Mouse (Mus musculus) intestine, embryonic 15.5 days (tissue): ENCODE measurements at regions not wholly inside any gene's neighbourhood (a gene's known extent, or its start where the extent isn't known, plus 50 kb on each side); places are given as distances from the start of the nearest gene placed in this dataset.

Experiments
- ATAC-seq: fragments of 200-750 bp; cut with Nextera tagmentation; 2 replicates; pipeline ENCODE4 v1.8.0; 2017; ENCODE audit warnings: moderate TSS enrichment, moderate library complexity
- H3K27ac ChIP-seq: fragments of 300-500 bp; sonication (generic); 2 replicates; pipeline ENCODE4 v1.5.1; 2015; ENCODE audit warnings: mild to moderate bottlenecking, inconsistent platforms
- H3K27me3 ChIP-seq: fragments of 300-500 bp; sonication (generic); replicated peaks from 2 replicates; pipeline ENCODE4 v1.6.1; 2015; ENCODE audit warnings: inconsistent platforms
- H3K36me3 ChIP-seq: fragments of 300-500 bp; sonication (generic); 2 replicates; pipeline ENCODE4 v1.6.1; 2015; ENCODE audit warnings: inconsistent platforms
- H3K4me1 ChIP-seq: fragments of 300-500 bp; sonication (generic); replicated peaks from 2 replicates; pipeline ENCODE4 v1.6.1; 2015; ENCODE audit warnings: inconsistent platforms
- H3K4me2 ChIP-seq: fragments of 300-500 bp; sonication (generic); replicated peaks from 2 replicates; pipeline ENCODE4 v1.6.1; 2015; ENCODE audit warnings: mild to moderate bottlenecking, inconsistent platforms
- H3K4me3 ChIP-seq: fragments of 300-500 bp; sonication (generic); replicated peaks from 2 replicates; pipeline ENCODE4 v1.5.1; 2015; ENCODE audit warnings: inconsistent platforms
- H3K9ac ChIP-seq: fragments of 300-500 bp; sonication (generic); 2 replicates; pipeline ENCODE4 v1.6.1; 2015; ENCODE audit warnings: inconsistent platforms
- H3K9me3 ChIP-seq: fragments of 300-500 bp; sonication (generic); 2 replicates; pipeline ENCODE4 v1.6.1; 2016; ENCODE audit warnings: inconsistent platforms
- WGBS: fragments of 180-500 bp; shearing (Covaris S2); methylation state at CpG from one replicate; pipeline ENCODE4 v1.1.7; 2015; 5-methylcytosine and 5-hydroxymethylcytosine counted together

DNA sequence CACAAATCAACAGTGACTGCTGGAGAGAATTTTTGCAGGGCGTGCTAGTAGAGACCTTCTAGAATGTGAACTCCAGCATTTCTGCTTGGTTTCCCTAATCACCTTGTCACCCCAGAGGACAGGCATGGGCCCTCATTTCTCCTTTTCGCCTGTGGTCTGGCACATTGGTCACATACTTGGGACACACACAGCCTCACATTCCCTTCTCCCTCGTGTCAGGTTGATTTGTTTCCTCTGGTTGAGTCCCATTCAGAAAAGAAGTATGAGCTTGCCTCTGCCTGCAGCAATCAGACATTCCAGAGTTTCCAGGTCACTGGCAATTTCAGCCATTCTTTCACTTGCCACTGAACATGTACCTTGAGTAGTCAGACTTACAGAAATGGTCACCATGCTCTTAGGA, 323.8 kb upstream of the 4931429L15Rik start:
- Histone ChIP-seq H3K4me3 (no peak overlapping the region), H3K4me2 (no peak overlapping the region), H3K27me3 (no peaks in the 10 kb centered on the region), H3K4me1 (no peaks in the 10 kb centered on the region), H3K36me3 (no peaks in the 10 kb centered on the region), H3K9ac (no peak overlapping the region), H3K27ac (no peak overlapping the region), H3K9me3 (no peaks in the 10 kb centered on the region)
- ATAC-seq: no peak
- WGBS: 66% methylated on average over 3 of the region's 3 CpGs

DNA sequence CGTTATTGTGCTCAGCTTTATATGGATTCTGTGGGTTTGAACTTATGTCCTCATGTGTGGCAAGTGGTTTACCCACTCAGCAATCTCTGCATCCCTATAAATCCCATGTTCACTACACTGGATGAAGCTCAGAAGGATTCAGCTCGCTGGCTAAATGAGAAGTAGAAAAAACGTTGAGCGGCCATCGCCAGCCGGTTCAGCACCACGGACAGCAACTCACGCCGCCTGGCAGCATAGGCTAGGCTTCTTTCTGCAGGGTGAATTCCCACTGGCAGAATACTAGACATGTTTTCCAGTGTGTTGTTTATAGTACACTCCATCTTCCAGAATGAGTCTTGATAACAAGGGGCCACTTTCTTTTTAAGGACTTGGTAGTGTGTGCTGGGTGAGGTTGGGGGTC, 322.9 kb upstream of the 4931429L15Rik start:
- Histone ChIP-seq H3K4me3 (no peak overlapping the region), H3K9ac (no peak overlapping the region), H3K4me1 (no peaks in the 10 kb centered on the region), H3K4me2 (no peak overlapping the region), H3K27me3 (no peaks in the 10 kb centered on the region), H3K36me3 (no peaks in the 10 kb centered on the region), H3K9me3 (no peaks in the 10 kb centered on the region), H3K27ac (no peak overlapping the region)
- WGBS: 3% methylated on average over 9 of the region's 9 CpGs
- ATAC-seq: no peak

DNA sequence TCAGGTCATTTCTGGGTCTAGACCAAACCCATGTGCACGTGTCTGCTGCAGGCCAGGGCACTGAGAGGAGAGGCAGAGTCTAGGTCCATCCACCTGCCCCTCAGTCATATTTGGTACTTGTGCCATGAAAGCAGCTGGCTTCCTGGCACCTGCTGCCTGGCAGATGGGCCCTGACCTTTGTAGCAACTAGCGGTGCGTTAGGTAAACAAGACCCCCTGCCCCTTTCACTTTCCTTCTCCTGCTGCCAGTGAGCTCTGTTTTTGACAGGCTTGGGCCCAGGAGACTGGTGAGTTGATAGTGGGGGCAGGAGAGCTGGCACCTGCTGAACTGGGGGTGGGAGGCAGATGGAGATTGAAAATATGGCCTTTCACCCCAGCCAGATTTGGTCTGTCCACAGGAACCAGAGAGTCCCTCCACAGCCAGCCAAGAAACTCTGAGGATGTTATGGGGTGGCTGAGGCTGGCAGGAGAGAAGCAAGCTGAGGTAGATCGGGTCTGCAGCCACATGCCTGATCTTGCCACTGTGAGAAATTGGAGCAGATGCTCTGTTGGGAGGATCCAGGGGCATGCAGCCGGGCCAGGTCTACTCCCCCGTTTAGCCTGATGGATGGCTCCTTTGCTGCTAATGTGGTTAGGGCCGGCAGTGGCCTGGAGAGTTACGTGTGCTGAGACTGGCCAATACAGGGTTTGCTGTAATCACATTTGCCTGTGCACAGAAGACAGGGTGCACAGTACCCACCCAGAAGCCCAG, 316.6 kb upstream of the 4931429L15Rik start:
- 0 out of 2 replicates have a peak, but pooled peaks have one; percentile 25 for ATAC-seq
- Histone ChIP-seq H3K4me3 (no peak overlapping the region), H3K27me3 (no peaks in the 10 kb centered on the region), H3K4me2 (no peak overlapping the region), H3K9ac (no peak overlapping the region), H3K36me3 (no peaks in the 10 kb centered on the region), H3K27ac (no peak overlapping the region), H3K9me3 (no peaks in the 10 kb centered on the region), H3K4me1 (no peaks in the 10 kb centered on the region)
- WGBS: 52% methylated on average over 8 of the region's 8 CpGs

DNA sequence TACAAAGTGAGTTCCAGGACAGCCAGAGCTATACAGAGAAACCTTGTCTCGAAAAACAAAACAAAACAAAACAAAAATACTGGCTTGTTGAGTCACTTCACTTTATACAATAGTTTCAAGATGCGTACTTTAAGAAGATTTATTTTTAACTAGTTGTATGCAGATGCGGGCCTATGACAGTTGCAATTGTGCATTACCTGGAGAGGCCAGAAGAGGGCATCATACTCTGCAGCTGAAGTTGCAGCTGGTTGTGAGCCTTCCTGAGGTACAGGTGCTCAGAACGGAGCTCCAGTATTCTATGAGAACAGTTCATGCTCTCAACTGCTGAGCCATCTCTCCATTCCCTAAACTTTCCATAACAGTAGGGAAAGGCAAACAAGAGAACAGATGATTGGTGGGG, 314.2 kb upstream of the 4931429L15Rik start:
- no peaks in the 10 kb centered on the region for H3K36me3 ChIP-seq
- no peak overlapping the region for H3K4me2 ChIP-seq
- H3K9me3 ChIP-seq: no peaks in the 10 kb centered on the region
- WGBS: 79% methylated on average over 4 of the region's 4 CpGs
- no peak overlapping the region for H3K4me3 ChIP-seq
- H3K27ac ChIP-seq: no peak overlapping the region
- no peaks in the 10 kb centered on the region for H3K4me1 ChIP-seq
- no peak for ATAC-seq
- H3K27me3 ChIP-seq: no peaks in the 10 kb centered on the region
- H3K9ac ChIP-seq: no peak overlapping the region

DNA sequence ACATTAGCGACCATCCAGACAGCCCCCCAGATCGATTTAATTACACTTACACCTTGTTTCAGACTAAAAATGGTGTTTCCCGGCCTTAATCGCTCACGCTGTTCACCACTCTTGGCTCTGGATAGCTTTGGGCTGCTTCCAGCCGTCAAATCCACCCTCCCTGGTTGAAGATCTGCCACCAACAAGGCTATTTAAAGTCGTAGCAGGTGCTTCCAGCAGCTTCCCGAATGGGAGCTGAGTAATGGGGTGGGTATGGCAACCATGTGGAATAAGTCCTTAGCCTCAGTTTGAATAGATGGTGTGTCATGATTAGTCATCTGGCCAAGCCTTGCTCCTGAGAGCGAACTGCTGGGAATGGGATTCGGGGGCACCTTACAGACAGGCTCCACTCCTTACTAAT, 312.8 kb upstream of the 4931429L15Rik start:
- ATAC-seq: no peak
- H3K4me3 ChIP-seq: no peak overlapping the region
- H3K4me1 ChIP-seq: no peaks in the 10 kb centered on the region
- H3K27ac ChIP-seq: no peak overlapping the region
- no peaks in the 10 kb centered on the region for H3K36me3 ChIP-seq
- H3K4me2 ChIP-seq: no peak overlapping the region
- 79% methylated on average over 10 of the region's 10 CpGs for WGBS
- H3K9ac ChIP-seq: no peak overlapping the region
- H3K27me3 ChIP-seq: no peaks in the 10 kb centered on the region
- H3K9me3 ChIP-seq: no peaks in the 10 kb centered on the region

DNA sequence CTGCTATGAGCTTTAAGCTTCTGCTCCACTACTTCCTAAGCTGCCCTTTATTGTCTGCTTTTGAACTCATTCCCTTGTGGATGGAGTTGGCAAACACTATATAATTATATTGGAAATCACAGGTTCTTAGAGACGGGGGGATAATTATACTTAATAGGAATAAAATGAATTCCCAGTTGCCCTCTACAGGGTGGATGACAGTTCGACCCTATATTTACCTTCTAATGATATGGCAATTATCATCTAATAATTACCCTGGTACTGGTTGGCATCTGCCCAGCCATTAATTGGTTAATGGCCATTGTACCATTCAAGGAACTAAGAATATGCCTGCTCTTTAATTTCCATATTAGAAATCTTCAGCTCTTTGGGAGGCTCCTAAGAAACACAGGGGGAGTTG, 302.5 kb upstream of the 4931429L15Rik start:
- no peaks in the 10 kb centered on the region for H3K9me3 ChIP-seq
- ATAC-seq: no peak
- no peaks in the 10 kb centered on the region for H3K27me3 ChIP-seq
- no peak overlapping the region for H3K4me2 ChIP-seq
- H3K36me3 ChIP-seq: no peaks in the 10 kb centered on the region
- H3K4me3 ChIP-seq: no peak overlapping the region
- H3K27ac ChIP-seq: no peak overlapping the region
- WGBS: 82% methylated on average over 2 of the region's 2 CpGs
- no peak overlapping the region for H3K9ac ChIP-seq
- no peaks in the 10 kb centered on the region for H3K4me1 ChIP-seq

DNA sequence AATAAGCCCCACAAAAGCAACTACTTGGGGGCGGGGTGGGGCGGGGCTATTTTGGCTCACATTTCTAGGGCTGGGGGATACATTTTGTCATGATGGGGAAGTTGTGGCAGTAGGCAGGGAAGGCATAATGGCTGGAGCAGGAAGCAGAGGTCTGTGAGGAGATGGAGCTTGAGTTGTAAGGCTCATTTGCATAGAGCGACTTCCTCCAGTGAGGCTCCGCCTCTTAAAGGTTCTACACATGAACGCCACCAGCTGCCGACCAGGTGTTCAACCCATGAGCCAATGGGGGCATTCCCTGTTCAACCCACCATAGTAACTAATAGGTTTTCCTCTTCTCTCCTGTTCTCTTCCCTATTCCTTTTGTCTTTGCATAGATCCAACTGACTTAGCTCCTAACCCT, 302.1 kb upstream of the 4931429L15Rik start:
- ATAC-seq: no peak
- H3K36me3 ChIP-seq: no peaks in the 10 kb centered on the region
- H3K27me3 ChIP-seq: no peaks in the 10 kb centered on the region
- no peak overlapping the region for H3K4me3 ChIP-seq
- H3K4me1 ChIP-seq: no peaks in the 10 kb centered on the region
- WGBS: 87% methylated on average over 6 of the region's 6 CpGs
- H3K9ac ChIP-seq: no peak overlapping the region
- no peak overlapping the region for H3K4me2 ChIP-seq
- no peak overlapping the region for H3K27ac ChIP-seq
- no peaks in the 10 kb centered on the region for H3K9me3 ChIP-seq

DNA sequence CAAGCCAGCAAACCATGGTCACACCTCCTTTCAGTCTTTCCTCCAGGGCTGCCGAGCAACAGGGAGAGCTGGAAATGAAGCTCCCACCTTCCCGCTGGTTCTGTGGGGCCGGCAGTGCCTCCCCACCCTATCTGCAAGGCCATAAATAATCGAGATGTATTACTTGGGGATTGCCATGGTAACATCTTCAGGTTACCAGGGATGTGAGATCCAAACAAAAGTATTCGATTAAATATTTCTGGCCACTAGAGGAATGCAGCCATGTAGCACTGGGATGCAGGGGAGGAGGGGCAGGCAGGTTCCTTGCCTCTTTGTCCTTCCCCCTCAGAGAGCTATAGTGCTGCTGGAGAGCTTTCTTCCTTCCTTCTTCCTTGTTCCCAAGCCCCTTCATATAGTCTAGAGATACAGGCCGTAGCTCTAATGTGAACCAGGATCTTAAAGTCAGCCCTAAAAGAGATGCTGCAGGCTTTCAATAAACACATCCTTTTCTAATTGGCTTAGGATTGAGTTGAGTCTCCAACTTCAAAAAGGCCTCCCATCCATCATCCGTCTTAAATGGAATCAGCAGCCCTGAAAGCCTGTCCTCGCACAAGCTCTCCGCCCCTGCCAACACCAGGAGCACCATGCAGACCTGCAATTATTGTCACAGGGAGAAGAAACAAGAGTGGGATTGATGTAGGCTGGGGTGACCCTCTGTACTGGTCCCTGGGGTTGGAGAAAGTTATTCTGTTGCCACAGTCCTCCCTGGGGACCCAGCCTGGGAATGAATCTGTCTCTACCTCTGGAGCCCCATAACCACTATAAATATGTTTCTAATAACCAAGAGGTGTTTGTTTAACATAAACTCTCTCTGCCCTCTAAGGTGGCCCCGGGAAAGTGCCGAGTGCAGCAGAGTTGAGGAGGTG, 290.6 kb upstream of the 4931429L15Rik start:
- ATAC-seq: no peak
- 16% methylated on average over 11 of the region's 11 CpGs for WGBS
- Histone ChIP-seq H3K4me2 (no peak overlapping the region), H3K9ac (no peak overlapping the region), H3K36me3 (no peaks in the 10 kb centered on the region), H3K27ac (no peak overlapping the region), H3K27me3 (no peaks in the 10 kb centered on the region), H3K4me1 (peaks cover 5% of the 10 kb centered on the region; the same call in 1 of the 2 replicates), H3K9me3 (no peaks in the 10 kb centered on the region), H3K4me3 (no peak overlapping the region)

DNA sequence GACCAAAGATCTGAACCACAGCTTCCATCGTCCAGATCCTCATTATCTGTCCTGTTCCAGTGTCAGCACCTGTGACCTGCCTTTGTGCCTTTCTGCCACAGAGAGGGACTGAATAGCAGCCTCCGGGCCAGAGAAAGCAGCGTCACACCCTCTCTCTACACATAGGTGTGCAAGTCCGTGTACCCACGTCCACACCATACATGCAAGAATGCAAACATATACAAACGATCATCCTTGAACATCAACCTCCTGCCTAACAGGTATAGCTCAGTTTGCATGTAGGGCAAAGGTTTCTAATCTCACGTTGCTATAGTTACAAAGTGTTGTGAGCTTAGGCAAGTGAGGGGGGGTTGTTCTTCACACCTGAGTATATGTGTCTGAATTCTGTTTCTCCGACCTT, 288.9 kb upstream of the 4931429L15Rik start:
- 61% methylated on average over 8 of the region's 8 CpGs for WGBS
- H3K36me3 ChIP-seq: no peaks in the 10 kb centered on the region
- H3K4me2 ChIP-seq: no peak overlapping the region
- H3K4me3 ChIP-seq: no peak overlapping the region
- H3K27me3 ChIP-seq: no peaks in the 10 kb centered on the region
- ATAC-seq: peak; percentile 34; the same call in 1 of the 2 replicates
- no peak overlapping the region for H3K9ac ChIP-seq
- H3K9me3 ChIP-seq: no peaks in the 10 kb centered on the region
- no peak overlapping the region for H3K27ac ChIP-seq
- H3K4me1 ChIP-seq: peaks cover 5% of the 10 kb centered on the region; the same call in 1 of the 2 replicates

DNA sequence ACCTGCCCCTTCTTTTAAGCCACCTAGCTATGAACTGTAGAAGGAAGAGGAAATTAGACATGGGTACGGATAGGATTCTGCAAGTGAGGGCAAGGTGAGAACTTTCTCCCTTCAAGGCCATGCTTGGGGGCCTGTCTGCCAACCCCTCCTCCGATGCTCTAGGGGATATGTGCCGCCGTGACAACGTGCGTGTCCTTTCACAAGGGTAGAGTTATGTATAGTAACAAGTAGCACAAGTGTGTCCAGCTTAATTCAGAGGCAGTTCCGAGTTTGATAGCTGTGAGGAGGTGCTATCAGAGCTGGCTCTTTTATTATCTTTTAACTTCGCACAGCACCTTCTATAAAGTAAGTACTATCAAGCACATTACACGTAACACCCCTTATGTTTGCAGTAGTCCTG, 281.0 kb upstream of the 4931429L15Rik start:
- H3K4me2 ChIP-seq: no peak overlapping the region
- H3K4me1 ChIP-seq: peaks cover 9% of the 10 kb centered on the region
- no peak overlapping the region for H3K27ac ChIP-seq
- no peaks in the 10 kb centered on the region for H3K27me3 ChIP-seq
- H3K36me3 ChIP-seq: no peaks in the 10 kb centered on the region
- 80% methylated on average over 9 of the region's 9 CpGs for WGBS
- ATAC-seq: no peak
- no peak overlapping the region for H3K4me3 ChIP-seq
- no peaks in the 10 kb centered on the region for H3K9me3 ChIP-seq
- H3K9ac ChIP-seq: no peak overlapping the region

DNA sequence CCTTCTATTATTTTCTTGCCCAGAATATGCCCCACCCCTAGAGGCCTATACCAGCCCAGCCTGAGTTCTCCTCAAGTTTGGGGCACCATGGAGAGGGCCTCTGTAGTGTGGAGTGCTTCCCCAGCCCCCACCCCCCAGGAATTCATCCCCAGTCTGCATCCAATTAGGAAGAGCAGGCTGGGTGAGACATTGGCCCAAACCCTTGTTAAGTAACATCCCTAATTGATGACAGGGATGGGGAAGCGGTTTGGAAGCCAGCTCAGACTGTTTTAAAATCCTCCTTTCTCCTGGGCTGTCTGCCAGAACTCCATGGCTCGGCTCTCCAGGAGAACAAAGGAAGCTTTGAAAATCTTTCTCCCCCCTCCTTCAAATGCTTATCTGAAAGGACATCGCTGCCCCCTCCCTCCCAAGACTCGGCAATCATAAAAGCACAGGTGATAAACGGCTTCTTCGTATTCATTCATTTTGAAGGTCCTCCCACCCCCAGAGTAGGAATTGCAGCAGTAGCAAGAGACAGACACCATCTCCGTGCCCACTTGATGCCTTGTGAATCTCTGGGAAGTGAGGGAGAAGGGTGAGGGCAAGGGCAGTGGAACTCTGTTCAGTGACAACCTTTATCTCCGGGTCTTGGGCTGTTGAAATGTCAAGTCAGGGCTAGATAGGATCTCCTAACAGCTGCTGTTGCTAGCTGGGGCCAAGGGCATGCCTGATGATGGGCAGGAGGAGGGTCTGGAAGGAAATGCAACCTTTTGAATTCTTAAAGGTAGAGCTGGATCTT, 280.3 kb upstream of the 4931429L15Rik start:
- no peak overlapping the region for H3K27ac ChIP-seq
- H3K9ac ChIP-seq: no peak overlapping the region
- peaks cover 9% of the 10 kb centered on the region for H3K4me1 ChIP-seq
- H3K4me2 ChIP-seq: no peak overlapping the region
- ATAC-seq: peak; percentile 56
- no peaks in the 10 kb centered on the region for H3K9me3 ChIP-seq
- no peaks in the 10 kb centered on the region for H3K27me3 ChIP-seq
- no peak overlapping the region for H3K4me3 ChIP-seq
- H3K36me3 ChIP-seq: no peaks in the 10 kb centered on the region
- WGBS: 20% methylated on average over 8 of the region's 8 CpGs

DNA sequence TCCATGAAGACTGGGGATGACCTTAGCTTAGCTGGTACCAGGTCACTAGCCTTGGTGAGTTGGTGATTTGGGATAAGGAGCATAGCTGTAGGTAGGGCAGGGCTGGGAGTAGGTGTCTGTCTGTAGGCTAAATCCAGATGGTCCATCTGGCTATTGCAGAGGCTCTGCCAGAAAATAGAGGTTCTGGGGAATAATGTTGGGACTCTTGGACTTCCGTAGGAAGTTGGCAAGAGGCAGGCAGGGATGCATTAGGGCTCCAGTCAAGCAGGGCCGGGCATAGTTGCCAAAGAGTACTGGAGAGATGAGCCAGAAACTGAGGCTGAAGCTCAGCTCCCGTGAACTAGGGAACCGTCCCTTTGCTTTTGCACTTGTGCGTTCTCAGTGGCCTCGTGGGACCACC, 278.7 kb upstream of the 4931429L15Rik start:
- ATAC-seq: no peak
- H3K27ac ChIP-seq: no peak overlapping the region
- H3K9ac ChIP-seq: no peak overlapping the region
- H3K9me3 ChIP-seq: no peaks in the 10 kb centered on the region
- no peaks in the 10 kb centered on the region for H3K36me3 ChIP-seq
- H3K4me1 ChIP-seq: peaks cover 9% of the 10 kb centered on the region
- H3K27me3 ChIP-seq: no peaks in the 10 kb centered on the region
- no peak overlapping the region for H3K4me3 ChIP-seq
- H3K4me2 ChIP-seq: no peak overlapping the region
- WGBS: 90% methylated on average over 6 of the region's 6 CpGs
